Mouse (Mus musculus) midbrain, embryonic 12.5 days (tissue): ENCODE results near the gene 1700012B07Rik. TPM values are rescaled to one million over a fixed set of nuclear protein-coding genes. Genes with fewer than 3 reads are reported as not detected.
A peak's percentile ranks its signal among the peaks of the same experiment; 100 is the strongest.

Source experiments
- ATAC-seq: fragments of 200-750 bp; cut with Nextera tagmentation; 2 replicates; pipeline ENCODE4 v1.8.0; 2017; ENCODE audit warnings: low read depth, moderate TSS enrichment, moderate library complexity; ENCODE audit not compliant: low FRiP score
- H3K27ac ChIP-seq: fragments of 300-500 bp; sonication (generic); replicated peaks from 2 replicates; pipeline ENCODE4 v1.5.1; 2016; ENCODE audit warnings: mild to moderate bottlenecking
- H3K27me3 ChIP-seq: fragments of 300-500 bp; sonication (generic); 2 replicates; pipeline ENCODE4 v1.6.1; 2016; ENCODE audit warnings: mild to moderate bottlenecking
- H3K36me3 ChIP-seq: fragments of 300-500 bp; sonication (generic); 2 replicates; pipeline ENCODE4 v1.6.1; 2016
- H3K4me1 ChIP-seq: fragments of 300-500 bp; sonication (generic); 2 replicates; pipeline ENCODE4 v1.6.1; 2016
- H3K4me2 ChIP-seq: fragments of 300-500 bp; sonication (generic); replicated peaks from 2 replicates; pipeline ENCODE4 v1.6.1; 2016; ENCODE audit warnings: mild to moderate bottlenecking, moderate library complexity
- H3K4me3 ChIP-seq: fragments of 300-500 bp; sonication (generic); 2 replicates; pipeline ENCODE4 v1.5.1; 2016; ENCODE audit warnings: mild to moderate bottlenecking
- H3K9ac ChIP-seq: fragments of 300-500 bp; sonication (generic); replicated peaks from 2 replicates; pipeline ENCODE4 v1.6.1; 2016; ENCODE audit warnings: mild to moderate bottlenecking, moderate library complexity
- H3K9me3 ChIP-seq: fragments of 300-500 bp; sonication (generic); 2 replicates; pipeline ENCODE4 v1.6.1; 2016; ENCODE audit warnings: mild to moderate bottlenecking
- WGBS: fragments of 180-500 bp; shearing (Covaris S2); methylation state at CpG from one replicate; pipeline ENCODE4 v1.1.7; 2016; 5-methylcytosine and 5-hydroxymethylcytosine counted together
- polyA plus RNA-seq: library from polyadenylated mRNA; unstranded; fragments of >200 nt; fragmentation: Nextera tagmentation; extraction: Ambion mirVana; gene quantifications from 2 replicates; pipeline ENCODE4 v1.2.1, GENCODE M21; 2016

Gene 1700012B07Rik
- polyA plus RNA-seq, 1 experiment from 2014 or later, result not detected

- no peak overlapping the region for H3K4me2 ChIP-seq
- ATAC-seq, result no peak
- H3K27me3 ChIP-seq, result no peaks in the 10 kb centered on the region
- no peaks in the 10 kb centered on the region for H3K9me3 ChIP-seq
- no peak overlapping the region for H3K4me3 ChIP-seq
- no peak overlapping the region for H3K27ac ChIP-seq
- no peaks in the 10 kb centered on the region for H3K36me3 ChIP-seq
- 89% methylated on average over 8 of the region's 8 CpGs for WGBS
- no peaks in the 10 kb centered on the region for H3K4me1 ChIP-seq
- H3K9ac ChIP-seq, result no peak overlapping the region
Observed at GRCm38 (mm10) chr11:109790221-109790620, 37.6 kb downstream of the 1700012B07Rik start.

GRCm38 (mm10) chr11:109785392-109785791 lies 42.5 kb downstream of the 1700012B07Rik start:
- no peaks in the 10 kb centered on the region for H3K4me1 ChIP-seq
- H3K36me3 ChIP-seq, result no peaks in the 10 kb centered on the region
- ATAC-seq, result no peak
- H3K9me3 ChIP-seq, result no peaks in the 10 kb centered on the region
- H3K9ac ChIP-seq, result no peak overlapping the region
- no peak overlapping the region for H3K27ac ChIP-seq
- H3K27me3 ChIP-seq, result no peaks in the 10 kb centered on the region
- 85% methylated on average over 5 of the region's 5 CpGs for WGBS
- H3K4me3 ChIP-seq, result no peak overlapping the region
- H3K4me2 ChIP-seq, result no peak overlapping the region

GRCm38 (mm10) chr11:109771381-109771780 lies 56.5 kb downstream of the 1700012B07Rik start:
- whole genome bisulfite sequencing, result 88% methylated on average over 1 of the region's 1 CpGs
- H3K4me2 ChIP-seq, result no peak overlapping the region
- H3K4me1 ChIP-seq, result no peaks in the 10 kb centered on the region
- no peak overlapping the region for H3K4me3 ChIP-seq
- H3K9ac ChIP-seq, result no peak overlapping the region
- H3K36me3 ChIP-seq, result no peaks in the 10 kb centered on the region
- no peaks in the 10 kb centered on the region for H3K9me3 ChIP-seq
- no peaks in the 10 kb centered on the region for H3K27me3 ChIP-seq
- ATAC-seq, result no peak
- H3K27ac ChIP-seq, result no peak overlapping the region

GRCm38 (mm10) chr11:109770185-109770584 lies 57.7 kb downstream of the 1700012B07Rik start:
- Histone ChIP-seq H3K27me3 (no peaks in the 10 kb centered on the region), H3K4me1 (no peaks in the 10 kb centered on the region), H3K4me3 (no peak overlapping the region), H3K9me3 (no peaks in the 10 kb centered on the region), H3K36me3 (no peaks in the 10 kb centered on the region), H3K4me2 (no peak overlapping the region), H3K9ac (no peak overlapping the region), H3K27ac (no peak overlapping the region)
- 84% methylated on average over 14 of the region's 14 CpGs for WGBS
- no peak for ATAC-seq

- WGBS, result 86% methylated on average over 5 of the region's 5 CpGs
- no peak for ATAC-seq
- no peak overlapping the region for H3K4me3 ChIP-seq
- no peaks in the 10 kb centered on the region for H3K4me1 ChIP-seq
- H3K27me3 ChIP-seq, result no peaks in the 10 kb centered on the region
- no peak overlapping the region for H3K4me2 ChIP-seq
- H3K36me3 ChIP-seq, result no peaks in the 10 kb centered on the region
- H3K27ac ChIP-seq, result no peak overlapping the region
- no peaks in the 10 kb centered on the region for H3K9me3 ChIP-seq
- no peak overlapping the region for H3K9ac ChIP-seq
Observed at GRCm38 (mm10) chr11:109769091-109769490, 58.8 kb downstream of the 1700012B07Rik start.

GRCm38 (mm10) chr11:109760063-109760462 lies 67.8 kb downstream of the 1700012B07Rik start:
- H3K4me3 ChIP-seq, result no peak overlapping the region
- no peak overlapping the region for H3K9ac ChIP-seq
- no peak for ATAC-seq
- H3K27ac ChIP-seq, result no peak overlapping the region
- 93% methylated on average over 7 of the region's 7 CpGs for WGBS
- H3K36me3 ChIP-seq, result no peaks in the 10 kb centered on the region
- no peaks in the 10 kb centered on the region for H3K27me3 ChIP-seq
- H3K4me2 ChIP-seq, result no peak overlapping the region
- H3K4me1 ChIP-seq, result no peaks in the 10 kb centered on the region
- no peaks in the 10 kb centered on the region for H3K9me3 ChIP-seq

GRCm38 (mm10) chr11:109758616-109759215 lies 69.1 kb downstream of the 1700012B07Rik start:
- Histone ChIP-seq H3K4me1 (no peaks in the 10 kb centered on the region), H3K27ac (no peak overlapping the region), H3K27me3 (no peaks in the 10 kb centered on the region), H3K9me3 (no peaks in the 10 kb centered on the region), H3K4me2 (no peak overlapping the region), H3K9ac (no peak overlapping the region), H3K36me3 (no peaks in the 10 kb centered on the region), H3K4me3 (no peak overlapping the region)
- WGBS, result 96% methylated on average over 2 of the region's 2 CpGs
- ATAC-seq, result no peak

- H3K4me3 ChIP-seq, result no peak overlapping the region
- H3K4me2 ChIP-seq, result no peak overlapping the region
- no peaks in the 10 kb centered on the region for H3K36me3 ChIP-seq
- H3K4me1 ChIP-seq, result peaks cover 10% of the 10 kb centered on the region
- H3K27me3 ChIP-seq, result no peaks in the 10 kb centered on the region
- no peaks in the 10 kb centered on the region for H3K9me3 ChIP-seq
- WGBS, result 75% methylated on average over 7 of the region's 7 CpGs
- ATAC-seq, result no peak
- H3K27ac ChIP-seq, result no peak overlapping the region
- H3K9ac ChIP-seq, result no peak overlapping the region
Observed at GRCm38 (mm10) chr11:109754105-109754602, 73.7 kb downstream of the 1700012B07Rik start.

- ATAC-seq, result no peak
- Histone ChIP-seq H3K36me3 (no peaks in the 10 kb centered on the region), H3K9me3 (no peaks in the 10 kb centered on the region), H3K9ac (no peak overlapping the region), H3K27ac (no peak overlapping the region), H3K4me3 (no peak overlapping the region), H3K4me1 (peaks cover 10% of the 10 kb centered on the region), H3K4me2 (0 out of 2 replicates have a peak overlapping the region, but pooled peaks have one; percentile 19), H3K27me3 (no peaks in the 10 kb centered on the region)
- 49% methylated on average over 12 of the region's 12 CpGs for WGBS
Observed at GRCm38 (mm10) chr11:109751636-109752603, 75.9 kb downstream of the 1700012B07Rik start.

GRCm38 (mm10) chr11:109745210-109745609 lies 82.6 kb downstream of the 1700012B07Rik start:
- H3K36me3 ChIP-seq, result no peaks in the 10 kb centered on the region
- no peak overlapping the region for H3K4me3 ChIP-seq
- H3K4me1 ChIP-seq, result no peaks in the 10 kb centered on the region
- H3K27ac ChIP-seq, result no peak overlapping the region
- H3K9ac ChIP-seq, result no peak overlapping the region
- H3K4me2 ChIP-seq, result no peak overlapping the region
- no peaks in the 10 kb centered on the region for H3K9me3 ChIP-seq
- H3K27me3 ChIP-seq, result no peaks in the 10 kb centered on the region
- ATAC-seq, result no peak
- WGBS, result 85% methylated on average over 4 of the region's 4 CpGs

GRCm38 (mm10) chr11:109737967-109738366 lies 89.9 kb downstream of the 1700012B07Rik start:
- H3K4me2 ChIP-seq, result no peak overlapping the region
- H3K4me1 ChIP-seq, result no peaks in the 10 kb centered on the region
- WGBS, result 84% methylated on average over 3 of the region's 3 CpGs
- ATAC-seq, result no peak
- no peaks in the 10 kb centered on the region for H3K36me3 ChIP-seq
- H3K9ac ChIP-seq, result no peak overlapping the region
- no peak overlapping the region for H3K27ac ChIP-seq
- no peaks in the 10 kb centered on the region for H3K9me3 ChIP-seq
- H3K4me3 ChIP-seq, result no peak overlapping the region
- no peaks in the 10 kb centered on the region for H3K27me3 ChIP-seq
